Mouse (Mus musculus): ENCODE results near the gene Fads3. TPM values are rescaled to one million over a fixed set of nuclear protein-coding genes. Genes with fewer than 3 reads are reported as not detected.

Gene Fads3
- polyA plus RNA-seq, 1 experiment from 2014 or later = 3.3 TPM

GRCm38 (mm10) chr19:10100631-10101071 is 59.3 kb downstream of the Fads3 start:
- 0 out of 2 replicates have a peak, but pooled peaks cover 2% of the 10 kb centered on the region for H3K4me1 ChIP-seq (ENCODE audit: control insufficient read depth, insufficient read depth, low read length)
- WGBS = under 1% methylated on average over 21 of the region's 21 CpGs

DNA sequence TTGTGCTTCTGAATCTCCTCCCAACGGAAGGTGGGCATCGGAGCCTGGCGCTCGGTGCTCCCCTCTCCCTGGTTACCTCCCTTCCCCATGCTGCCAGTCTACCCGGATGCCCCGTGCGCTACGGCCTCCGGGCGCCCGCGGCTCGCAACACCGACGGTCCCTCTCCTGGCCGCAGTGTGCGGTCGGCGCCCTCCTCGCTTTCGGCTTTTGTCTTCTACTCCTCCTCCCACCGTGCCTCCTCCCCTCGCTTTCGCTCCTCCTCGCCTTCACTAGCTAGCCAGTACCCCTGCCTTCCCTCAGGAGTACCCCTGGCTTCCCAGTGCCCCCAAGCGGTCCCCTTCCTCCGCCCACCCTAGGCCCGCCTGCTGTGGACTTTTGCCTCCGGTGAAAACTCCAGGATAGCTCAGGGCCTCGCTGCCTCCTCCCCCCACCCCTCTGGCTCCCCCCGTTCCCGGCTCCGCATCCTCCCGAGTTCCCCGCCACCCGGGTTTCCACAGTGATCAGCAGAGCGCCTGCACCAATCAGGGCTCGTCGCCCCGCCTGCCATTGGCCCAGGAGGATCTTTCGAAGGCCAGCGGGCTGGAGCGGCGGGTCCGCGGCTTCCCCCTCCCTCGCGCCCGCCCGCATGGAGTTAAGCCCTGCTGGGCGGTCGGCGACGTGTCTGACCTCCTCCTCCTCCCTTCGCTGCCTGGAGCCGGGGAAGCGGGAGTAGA is 60.1 kb downstream of the Fads3 start, which contains the start of gene Fads2:
TSS of gene Fads2 (minus strand) at position 406 of the 713 bp plus-strand sequence.
- H3K4me2 ChIP-seq (ENCODE audit: low read depth, severe bottlenecking) = peak within 1 kb of the TSS; percentile 55
- peak; percentile 96 for DNase-seq (ENCODE audit: low spot score)
- under 1% methylated on average over 48 of the region's 57 CpGs for WGBS

More at GRCm38 (mm10) chr19:10100631-10101071, 59.3 kb downstream of the Fads3 start:
- ATAC-seq (ENCODE audit: insufficient number of reproducible peaks, low FRiP score, low TSS enrichment, low read depth) (peak; percentile 37; the same call in 1 of the 2 replicates), DNase-seq (ENCODE audit: low spot score) (peak; percentile 85)
- Histone ChIP-seq H3K27ac (replicated peaks; ENCODE audit: low read depth, low read length) (peak overlapping the region; percentile 87), H3K9me3 (ENCODE audit: control insufficient read depth, low read length) (no peaks in the 10 kb centered on the region), H3K4me3 (ENCODE audit: low read depth, low read length) (peak overlapping the region; percentile 77), H3K36me3 (ENCODE audit: control insufficient read depth, insufficient read depth, low read length) (peaks cover 2% of the 10 kb centered on the region; the same call in 1 of the 2 replicates), H3K27me3 (ENCODE audit: control insufficient read depth, insufficient read depth, low read length) (no peaks in the 10 kb centered on the region), H3K4me2 (ENCODE audit: low read depth, severe bottlenecking) (peak overlapping the region; percentile 55), H3K9ac (ENCODE audit: low read length) (peak overlapping the region; percentile 85)

GRCm38 (mm10) chr19:10102054-10102700 is 60.8 kb downstream of the Fads3 start:
- Histone ChIP-seq H3K36me3 (ENCODE audit: control insufficient read depth, insufficient read depth, low read length) (peaks cover 2% of the 10 kb centered on the region; the same call in 1 of the 2 replicates), H3K4me2 (ENCODE audit: low read depth, severe bottlenecking) (peak overlapping the region; percentile 55), H3K9ac (ENCODE audit: low read length) (peak overlapping the region; percentile 85), H3K9me3 (ENCODE audit: control insufficient read depth, low read length) (no peaks in the 10 kb centered on the region), H3K27me3 (ENCODE audit: control insufficient read depth, insufficient read depth, low read length) (no peaks in the 10 kb centered on the region), H3K4me1 (ENCODE audit: control insufficient read depth, insufficient read depth, low read length) (0 out of 2 replicates have a peak, but pooled peaks cover 2% of the 10 kb centered on the region), H3K4me3 (ENCODE audit: low read depth, low read length) (peak overlapping the region; percentile 77), H3K27ac (replicated peaks; ENCODE audit: low read depth, low read length) (peak overlapping the region; percentile 87)
- 5% methylated on average over 24 of the region's 25 CpGs for WGBS
- DNase-seq (ENCODE audit: low spot score) = no peak
- ATAC-seq (ENCODE audit: insufficient number of reproducible peaks, low FRiP score, low TSS enrichment, low read depth) = no peak

More for the DNA sequence above, 60.1 kb downstream of the Fads3 start, which contains the start of gene Fads2:
- peak within 1 kb of the TSS; percentile 87 for H3K27ac ChIP-seq (replicated peaks; ENCODE audit: low read depth, low read length)
- H3K9ac ChIP-seq (ENCODE audit: low read length) = peak within 1 kb of the TSS; percentile 85
- H3K36me3 ChIP-seq (ENCODE audit: control insufficient read depth, insufficient read depth, low read length) = peaks cover 2% of the 10 kb centered on the region; the same call in 1 of the 2 replicates
- peak; percentile 94 for ATAC-seq (ENCODE audit: insufficient number of reproducible peaks, low FRiP score, low TSS enrichment, low read depth)
- no peaks in the 10 kb centered on the region for H3K27me3 ChIP-seq (ENCODE audit: control insufficient read depth, insufficient read depth, low read length)
- H3K4me1 ChIP-seq (ENCODE audit: control insufficient read depth, insufficient read depth, low read length) = 0 out of 2 replicates have a peak, but pooled peaks cover 2% of the 10 kb centered on the region
- H3K4me3 ChIP-seq (ENCODE audit: low read depth, low read length) = peak within 1 kb of the TSS; percentile 77
- no peaks in the 10 kb centered on the region for H3K9me3 ChIP-seq (ENCODE audit: control insufficient read depth, low read length)

DNA sequence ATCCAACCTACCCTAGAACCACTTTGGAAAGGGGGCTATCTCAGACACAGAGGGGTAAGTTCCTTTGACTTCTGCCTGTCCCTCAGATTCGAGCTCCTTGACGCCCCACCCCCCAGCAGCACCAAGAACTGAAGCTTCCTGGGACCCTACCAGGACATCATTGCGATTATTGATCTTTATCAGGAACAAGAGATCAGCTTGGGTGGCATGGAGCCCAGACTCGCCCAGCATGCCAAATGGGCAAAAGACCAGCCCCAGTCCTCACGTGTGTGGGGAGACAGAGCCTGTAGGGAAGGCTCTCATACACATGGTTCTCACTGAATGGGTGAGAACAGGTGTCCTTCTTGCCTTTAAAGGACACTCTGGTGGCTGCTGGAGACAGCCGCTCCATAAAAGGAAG is 62.9 kb downstream of the Fads3 start:
- H3K4me2 ChIP-seq (ENCODE audit: low read depth, severe bottlenecking) = no peak overlapping the region
- ATAC-seq (ENCODE audit: insufficient number of reproducible peaks, low FRiP score, low TSS enrichment, low read depth) = no peak
- no peak overlapping the region for H3K9ac ChIP-seq (ENCODE audit: low read length)
- H3K27me3 ChIP-seq (ENCODE audit: control insufficient read depth, insufficient read depth, low read length) = no peaks in the 10 kb centered on the region
- no peak overlapping the region for H3K4me3 ChIP-seq (ENCODE audit: low read depth, low read length)
- H3K4me1 ChIP-seq (ENCODE audit: control insufficient read depth, insufficient read depth, low read length) = 0 out of 2 replicates have a peak, but pooled peaks cover 2% of the 10 kb centered on the region
- no peak overlapping the region for H3K27ac ChIP-seq (replicated peaks; ENCODE audit: low read depth, low read length)
- no peaks in the 10 kb centered on the region for H3K36me3 ChIP-seq (ENCODE audit: control insufficient read depth, insufficient read depth, low read length)
- 86% methylated on average over 6 of the region's 6 CpGs for WGBS
- no peak for DNase-seq (ENCODE audit: low spot score)
- no peaks in the 10 kb centered on the region for H3K9me3 ChIP-seq (ENCODE audit: control insufficient read depth, low read length)

DNA sequence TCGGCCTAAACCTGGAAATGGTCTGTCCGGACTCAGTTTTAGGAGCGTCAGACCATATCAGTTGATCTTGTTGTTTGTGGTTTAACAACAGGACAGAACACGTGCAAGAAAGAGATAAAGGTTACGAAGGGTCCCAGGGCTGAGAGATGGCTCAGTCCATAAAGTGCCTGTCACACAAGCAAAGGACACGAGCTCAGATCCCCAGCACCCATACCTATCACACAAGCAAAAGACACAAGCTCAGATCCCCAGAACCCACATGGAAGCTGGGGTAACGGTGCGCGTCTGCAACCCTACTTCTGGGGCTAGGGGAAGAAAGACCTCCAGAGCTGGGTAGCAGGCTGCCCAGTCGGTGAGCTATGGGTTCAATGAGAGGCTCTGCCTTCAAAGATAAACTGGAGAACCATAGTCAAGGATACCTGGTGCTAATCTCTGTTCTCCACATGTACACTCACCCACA is 63.7 kb downstream of the Fads3 start:
- H3K9ac ChIP-seq (ENCODE audit: low read length) = no peak overlapping the region
- H3K27ac ChIP-seq (replicated peaks; ENCODE audit: low read depth, low read length) = no peak overlapping the region
- no peaks in the 10 kb centered on the region for H3K4me1 ChIP-seq (ENCODE audit: control insufficient read depth, insufficient read depth, low read length)
- no peak overlapping the region for H3K4me2 ChIP-seq (ENCODE audit: low read depth, severe bottlenecking)
- no peaks in the 10 kb centered on the region for H3K27me3 ChIP-seq (ENCODE audit: control insufficient read depth, insufficient read depth, low read length)
- DNase-seq (ENCODE audit: low spot score) (no peak), ATAC-seq (ENCODE audit: insufficient number of reproducible peaks, low FRiP score, low TSS enrichment, low read depth) (no peak)
- no peaks in the 10 kb centered on the region for H3K36me3 ChIP-seq (ENCODE audit: control insufficient read depth, insufficient read depth, low read length)
- no peaks in the 10 kb centered on the region for H3K9me3 ChIP-seq (ENCODE audit: control insufficient read depth, low read length)
- no peak overlapping the region for H3K4me3 ChIP-seq (ENCODE audit: low read depth, low read length)
- WGBS = 81% methylated on average over 10 of the region's 10 CpGs

DNA sequence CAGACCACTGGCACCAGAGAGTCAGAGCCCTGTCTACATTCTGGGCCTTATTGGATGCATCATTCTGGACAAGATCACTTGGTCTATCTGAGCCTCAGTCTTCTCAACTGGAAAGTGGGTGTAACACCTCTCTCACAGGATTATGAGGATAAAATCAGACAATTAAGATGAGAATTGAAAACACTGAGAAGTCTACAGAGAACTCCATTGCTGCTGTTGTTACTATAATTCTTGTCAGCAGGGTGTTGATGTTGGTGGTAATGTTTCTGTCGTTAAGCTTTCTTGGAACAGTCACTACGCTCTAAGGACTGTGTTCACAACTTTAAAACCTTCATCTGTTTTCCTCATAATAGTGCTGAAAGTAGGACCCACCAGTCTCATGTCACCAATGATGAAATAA is 65.3 kb downstream of the Fads3 start:
- Histone ChIP-seq H3K4me1 (ENCODE audit: control insufficient read depth, insufficient read depth, low read length) (no peaks in the 10 kb centered on the region), H3K9me3 (ENCODE audit: control insufficient read depth, low read length) (no peaks in the 10 kb centered on the region), H3K4me3 (ENCODE audit: low read depth, low read length) (no peak overlapping the region), H3K9ac (ENCODE audit: low read length) (no peak overlapping the region), H3K4me2 (ENCODE audit: low read depth, severe bottlenecking) (no peak overlapping the region), H3K36me3 (ENCODE audit: control insufficient read depth, insufficient read depth, low read length) (no peaks in the 10 kb centered on the region), H3K27ac (replicated peaks; ENCODE audit: low read depth, low read length) (no peak overlapping the region), H3K27me3 (ENCODE audit: control insufficient read depth, insufficient read depth, low read length) (no peaks in the 10 kb centered on the region)
- ATAC-seq (ENCODE audit: insufficient number of reproducible peaks, low FRiP score, low TSS enrichment, low read depth) (no peak), DNase-seq (ENCODE audit: low spot score) (no peak)
- 84% methylated on average over 2 of the region's 2 CpGs for WGBS

- no peaks in the 10 kb centered on the region for H3K27me3 ChIP-seq (ENCODE audit: control insufficient read depth, insufficient read depth, low read length)
- no peaks in the 10 kb centered on the region for H3K4me1 ChIP-seq (ENCODE audit: control insufficient read depth, insufficient read depth, low read length)
- no peak overlapping the region for H3K9ac ChIP-seq (ENCODE audit: low read length)
- no peaks in the 10 kb centered on the region for H3K36me3 ChIP-seq (ENCODE audit: control insufficient read depth, insufficient read depth, low read length)
- no peak for DNase-seq (ENCODE audit: low spot score)
- H3K27ac ChIP-seq (replicated peaks; ENCODE audit: low read depth, low read length) = no peak overlapping the region
- no peak overlapping the region for H3K4me3 ChIP-seq (ENCODE audit: low read depth, low read length)
- H3K4me2 ChIP-seq (ENCODE audit: low read depth, severe bottlenecking) = no peak overlapping the region
- ATAC-seq (ENCODE audit: insufficient number of reproducible peaks, low FRiP score, low TSS enrichment, low read depth) = no peak
- H3K9me3 ChIP-seq (ENCODE audit: control insufficient read depth, low read length) = no peaks in the 10 kb centered on the region
- 88% methylated on average over 5 of the region's 5 CpGs for WGBS
These were observed 65.8 kb downstream of the Fads3 start for GRCm38 (mm10) chr19:10107051-10107611.

DNA sequence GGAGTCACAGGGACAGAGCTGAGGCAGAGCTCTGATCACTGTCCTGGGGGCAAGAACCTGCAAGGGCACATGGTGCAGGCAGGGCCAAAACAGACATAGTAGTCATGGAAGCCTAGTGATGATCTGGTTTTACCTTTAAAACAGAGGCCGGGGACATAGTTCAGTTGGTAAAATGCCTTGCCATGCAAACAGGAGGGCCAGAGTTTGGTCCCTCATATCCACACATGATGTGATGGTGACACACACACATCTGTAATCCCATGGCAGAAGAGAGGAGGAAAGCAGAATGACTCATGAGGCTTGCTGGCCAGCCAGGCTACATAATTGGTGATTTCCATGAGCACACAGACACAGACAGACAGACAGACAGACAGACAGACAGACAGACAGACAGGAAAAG is 66.8 kb downstream of the Fads3 start:
- 100% methylated on average over 1 of the region's 1 CpGs for WGBS
- no peaks in the 10 kb centered on the region for H3K4me1 ChIP-seq (ENCODE audit: control insufficient read depth, insufficient read depth, low read length)
- no peaks in the 10 kb centered on the region for H3K36me3 ChIP-seq (ENCODE audit: control insufficient read depth, insufficient read depth, low read length)
- H3K9me3 ChIP-seq (ENCODE audit: control insufficient read depth, low read length) = no peaks in the 10 kb centered on the region
- no peak overlapping the region for H3K9ac ChIP-seq (ENCODE audit: low read length)
- no peak overlapping the region for H3K27ac ChIP-seq (replicated peaks; ENCODE audit: low read depth, low read length)
- no peak overlapping the region for H3K4me2 ChIP-seq (ENCODE audit: low read depth, severe bottlenecking)
- ATAC-seq (ENCODE audit: insufficient number of reproducible peaks, low FRiP score, low TSS enrichment, low read depth) (no peak), DNase-seq (ENCODE audit: low spot score) (no peak)
- no peaks in the 10 kb centered on the region for H3K27me3 ChIP-seq (ENCODE audit: control insufficient read depth, insufficient read depth, low read length)
- H3K4me3 ChIP-seq (ENCODE audit: low read depth, low read length) = no peak overlapping the region
